Mouse (Mus musculus) myocyte (in vitro differentiated cells): Measurements from ENCODE around the gene Dscaml1.

Experiments used
- CEBPB ChIP-seq: IDR thresholded peaks from 2 replicates; pipeline ENCODE4 v1.6.1; 2011; ENCODE audit warnings: mild to moderate bottlenecking, moderate library complexity; ENCODE audit not compliant: poor library complexity, insufficient read depth, severe bottlenecking
- MAX ChIP-seq: IDR thresholded peaks from one replicate; pipeline ENCODE4 v1.6.1; 2011; ENCODE audit warnings: low read depth, mild to moderate bottlenecking, control low read depth
- POLR2A ChIP-seq: IDR thresholded peaks from one replicate; pipeline ENCODE4 v1.6.1; 2011; ENCODE audit warnings: low read depth, mild to moderate bottlenecking, control low read depth, moderate library complexity; ENCODE audit not compliant: insufficient read length
- TCF12 ChIP-seq: IDR thresholded peaks from one replicate; pipeline ENCODE4 v1.6.1; 2011; ENCODE audit warnings: mild to moderate bottlenecking, control low read depth; ENCODE audit not compliant: poor library complexity, insufficient read depth, severe bottlenecking
- USF1 ChIP-seq: IDR thresholded peaks from one replicate; pipeline ENCODE4 v1.6.1; 2011; ENCODE audit warnings: low read depth, mild to moderate bottlenecking, control low read depth, moderate library complexity

DNA sequence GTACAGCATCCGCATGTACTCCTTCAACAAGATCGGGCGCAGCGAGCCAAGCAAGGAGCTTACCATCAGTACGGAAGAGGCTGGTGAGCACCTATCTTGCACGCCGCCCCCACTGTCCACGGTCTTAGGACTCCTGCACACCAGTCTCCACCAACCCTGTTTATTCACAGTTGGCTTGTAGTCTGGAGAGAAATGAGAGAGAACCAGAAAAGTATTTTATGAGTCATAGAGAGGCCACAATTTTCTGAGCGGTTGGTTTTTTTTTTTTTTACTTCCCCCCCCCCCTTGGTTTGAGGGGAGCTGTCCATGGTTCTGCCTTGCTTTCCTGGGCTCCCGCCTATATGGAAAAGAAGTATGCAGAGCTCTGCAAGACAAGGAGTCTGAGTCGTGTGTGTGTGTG lies 283.9 kb downstream of the Dscaml1 start:
- TF ChIP-seq USF1 (no peak), TCF12 (no peak), POLR2A (no peak), MAX (no peak), CEBPB (no peak)
